Mouse (Mus musculus) limb, embryonic 13.5 days (tissue): ENCODE measurements around the gene Glis1. TPM values are rescaled to one million over a fixed set of nuclear protein-coding genes. Genes with fewer than 3 reads are reported as not detected.

Experiments
- ATAC-seq: fragments of 200-750 bp; cut with Nextera tagmentation; 2 replicates; pipeline ENCODE4 v1.8.0; 2017; ENCODE audit warnings: low read depth, moderate number of reproducible peaks, moderate TSS enrichment; ENCODE audit not compliant: low FRiP score
- H3K27ac ChIP-seq: fragments of 300-500 bp; sonication (generic); 2 replicates; pipeline ENCODE4 v1.5.1; 2015; ENCODE audit warnings: inconsistent platforms, mild to moderate bottlenecking, moderate library complexity
- H3K27me3 ChIP-seq: fragments of 300-500 bp; sonication (generic); 2 replicates; pipeline ENCODE4 v1.6.1; 2015; ENCODE audit warnings: mild to moderate bottlenecking, inconsistent platforms
- H3K36me3 ChIP-seq: fragments of 300-500 bp; sonication (generic); 2 replicates; pipeline ENCODE4 v1.6.1; 2015; ENCODE audit warnings: inconsistent platforms, mild to moderate bottlenecking, moderate library complexity
- H3K4me1 ChIP-seq: fragments of 300-500 bp; sonication (generic); 2 replicates; pipeline ENCODE4 v1.6.1; 2015; ENCODE audit warnings: inconsistent platforms
- H3K4me2 ChIP-seq: fragments of 300-500 bp; sonication (generic); replicated peaks from 2 replicates; pipeline ENCODE4 v1.6.1; 2015; ENCODE audit warnings: inconsistent platforms, mild to moderate bottlenecking, moderate library complexity
- H3K4me3 ChIP-seq: fragments of 300-500 bp; sonication (generic); 2 replicates; pipeline ENCODE4 v1.5.1; 2015; ENCODE audit warnings: moderate library complexity, mild to moderate bottlenecking, inconsistent platforms
- H3K9ac ChIP-seq: fragments of 300-500 bp; sonication (generic); 2 replicates; pipeline ENCODE4 v1.6.1; 2015; ENCODE audit warnings: mild to moderate bottlenecking, inconsistent platforms
- H3K9me3 ChIP-seq: fragments of 300-500 bp; sonication (generic); 2 replicates; pipeline ENCODE4 v1.6.1; 2016; ENCODE audit warnings: inconsistent platforms
- WGBS: fragments of 180-500 bp; shearing (Covaris S2); methylation state at CpG from one replicate; pipeline ENCODE4 v1.1.7; 2015; 5-methylcytosine and 5-hydroxymethylcytosine counted together
- polyA plus RNA-seq: library from polyadenylated mRNA; unstranded; fragments of >200 nt; fragmentation: Nextera tagmentation; extraction: Ambion mirVana; gene quantifications from 2 replicates; pipeline ENCODE4 v1.2.1, GENCODE M21; 2015

Glis1 gene
- 10.9 and 12.5 TPM in 2 replicates for polyA plus RNA-seq

GRCm38 (mm10) chr4:107434356-107435237 lies at the start of gene Glis1:
Gene Glis1 (plus strand): TSS chr4:107434591.
- Histone ChIP-seq H3K36me3 (no peaks in the 10 kb centered on the region), H3K27me3 (peaks cover 76% of the 10 kb centered on the region), H3K9ac (peak within 1 kb of the TSS; percentile 74), H3K4me3 (peak within 1 kb of the TSS; percentile 66), H3K27ac (no peak within 1 kb of the TSS), H3K4me1 (peaks cover 42% of the 10 kb centered on the region), H3K9me3 (no peaks in the 10 kb centered on the region), H3K4me2 (peak within 1 kb of the TSS; percentile 94)
- under 1% methylated on average over 92 of the region's 112 CpGs for WGBS
- peak; percentile 88 for ATAC-seq

GRCm38 (mm10) chr4:107387038-107387437 lies 47.4 kb upstream of the Glis1 start:
- Histone ChIP-seq H3K4me1 (no peaks in the 10 kb centered on the region), H3K27me3 (no peaks in the 10 kb centered on the region), H3K4me2 (no peak overlapping the region), H3K27ac (no peak overlapping the region), H3K9ac (no peak overlapping the region), H3K36me3 (peaks cover 88% of the 10 kb centered on the region), H3K9me3 (no peaks in the 10 kb centered on the region), H3K4me3 (no peak overlapping the region)
- ATAC-seq, result no peak
- WGBS, result 91% methylated on average over 4 of the region's 4 CpGs

- Histone ChIP-seq H3K4me3 (no peak overlapping the region), H3K27ac (no peak overlapping the region), H3K4me2 (no peak overlapping the region), H3K4me1 (no peaks in the 10 kb centered on the region), H3K9me3 (no peaks in the 10 kb centered on the region), H3K27me3 (no peaks in the 10 kb centered on the region), H3K9ac (no peak overlapping the region), H3K36me3 (peaks cover 90% of the 10 kb centered on the region)
- no peak for ATAC-seq
- whole genome bisulfite sequencing, result 93% methylated on average over 8 of the region's 8 CpGs
Measured at GRCm38 (mm10) chr4:107387465-107387864, 46.9 kb upstream of the Glis1 start.

GRCm38 (mm10) chr4:107388291-107388690 lies 46.1 kb upstream of the Glis1 start:
- H3K36me3 ChIP-seq, result peaks cover 89% of the 10 kb centered on the region
- no peaks in the 10 kb centered on the region for H3K4me1 ChIP-seq
- no peak overlapping the region for H3K9ac ChIP-seq
- no peak for ATAC-seq
- H3K4me3 ChIP-seq, result no peak overlapping the region
- no peak overlapping the region for H3K4me2 ChIP-seq
- no peak overlapping the region for H3K27ac ChIP-seq
- H3K27me3 ChIP-seq, result no peaks in the 10 kb centered on the region
- H3K9me3 ChIP-seq, result no peaks in the 10 kb centered on the region
- WGBS, result 92% methylated on average over 2 of the region's 2 CpGs

GRCm38 (mm10) chr4:107389345-107389744 lies 45.0 kb upstream of the Glis1 start:
- WGBS, result 91% methylated on average over 3 of the region's 3 CpGs
- Histone ChIP-seq H3K4me3 (no peak overlapping the region), H3K4me2 (no peak overlapping the region), H3K27me3 (no peaks in the 10 kb centered on the region), H3K4me1 (no peaks in the 10 kb centered on the region), H3K9ac (no peak overlapping the region), H3K27ac (no peak overlapping the region), H3K9me3 (no peaks in the 10 kb centered on the region), H3K36me3 (peaks cover 93% of the 10 kb centered on the region)
- no peak for ATAC-seq

- ATAC-seq, result no peak
- 86% methylated on average over 2 of the region's 2 CpGs for WGBS
- Histone ChIP-seq H3K9me3 (no peaks in the 10 kb centered on the region), H3K4me2 (no peak overlapping the region), H3K27me3 (no peaks in the 10 kb centered on the region), H3K9ac (no peak overlapping the region), H3K27ac (no peak overlapping the region), H3K4me1 (no peaks in the 10 kb centered on the region), H3K36me3 (peaks cover 93% of the 10 kb centered on the region), H3K4me3 (no peak overlapping the region)
Measured at GRCm38 (mm10) chr4:107393771-107394170, 40.6 kb upstream of the Glis1 start.

GRCm38 (mm10) chr4:107420202-107420601 lies 14.2 kb upstream of the Glis1 start:
- peaks cover 13% of the 10 kb centered on the region for H3K27me3 ChIP-seq
- WGBS, result 84% methylated on average over 4 of the region's 4 CpGs
- no peak overlapping the region for H3K27ac ChIP-seq
- no peak overlapping the region for H3K9ac ChIP-seq
- no peaks in the 10 kb centered on the region for H3K9me3 ChIP-seq
- peaks cover 6% of the 10 kb centered on the region for H3K4me1 ChIP-seq
- no peak overlapping the region for H3K4me2 ChIP-seq
- H3K36me3 ChIP-seq, result peaks cover 30% of the 10 kb centered on the region
- H3K4me3 ChIP-seq, result no peak overlapping the region
- no peak for ATAC-seq

GRCm38 (mm10) chr4:107421711-107422110 lies 12.7 kb upstream of the Glis1 start:
- Histone ChIP-seq H3K4me1 (peaks cover 6% of the 10 kb centered on the region), H3K9me3 (no peaks in the 10 kb centered on the region), H3K36me3 (peaks cover 20% of the 10 kb centered on the region), H3K4me3 (no peak overlapping the region), H3K9ac (0 out of 2 replicates have a peak overlapping the region, but pooled peaks have one; percentile 43), H3K27ac (no peak overlapping the region), H3K4me2 (peak overlapping the region; percentile 41), H3K27me3 (peaks cover 17% of the 10 kb centered on the region)
- no peak for ATAC-seq
- WGBS, result 6% methylated on average over 14 of the region's 14 CpGs

GRCm38 (mm10) chr4:107422176-107422575 lies 12.2 kb upstream of the Glis1 start:
- H3K4me2 ChIP-seq, result peak overlapping the region; percentile 41; the same call in 1 of the 2 replicates
- no peak overlapping the region for H3K4me3 ChIP-seq
- H3K27me3 ChIP-seq, result peaks cover 21% of the 10 kb centered on the region
- H3K9ac ChIP-seq, result no peak overlapping the region
- H3K4me1 ChIP-seq, result peaks cover 6% of the 10 kb centered on the region
- no peak for ATAC-seq
- H3K36me3 ChIP-seq, result peaks cover 15% of the 10 kb centered on the region
- WGBS, result 20% methylated on average over 6 of the region's 6 CpGs
- H3K9me3 ChIP-seq, result no peaks in the 10 kb centered on the region
- H3K27ac ChIP-seq, result no peak overlapping the region

- Histone ChIP-seq H3K36me3 (no peaks in the 10 kb centered on the region), H3K4me3 (no peak overlapping the region), H3K4me1 (peaks cover 6% of the 10 kb centered on the region), H3K27ac (no peak overlapping the region), H3K27me3 (peaks cover 33% of the 10 kb centered on the region), H3K4me2 (no peak overlapping the region), H3K9me3 (no peaks in the 10 kb centered on the region), H3K9ac (no peak overlapping the region)
- no peak for ATAC-seq
- 94% methylated on average over 12 of the region's 12 CpGs for WGBS
Measured at GRCm38 (mm10) chr4:107425616-107426015, 8.8 kb upstream of the Glis1 start.

GRCm38 (mm10) chr4:107426631-107427030 lies 7.8 kb upstream of the Glis1 start:
- 79% methylated on average over 9 of the region's 9 CpGs for WGBS
- no peaks in the 10 kb centered on the region for H3K36me3 ChIP-seq
- no peak overlapping the region for H3K9ac ChIP-seq
- H3K4me1 ChIP-seq, result peaks cover 5% of the 10 kb centered on the region
- H3K27ac ChIP-seq, result no peak overlapping the region
- no peaks in the 10 kb centered on the region for H3K9me3 ChIP-seq
- ATAC-seq, result no peak
- peaks cover 24% of the 10 kb centered on the region for H3K27me3 ChIP-seq
- no peak overlapping the region for H3K4me3 ChIP-seq
- H3K4me2 ChIP-seq, result no peak overlapping the region

GRCm38 (mm10) chr4:107432717-107433116 lies 1.7 kb upstream of the Glis1 start:
- Histone ChIP-seq H3K4me2 (no peak overlapping the region), H3K27ac (no peak overlapping the region), H3K9ac (no peak overlapping the region), H3K36me3 (no peaks in the 10 kb centered on the region), H3K4me3 (no peak overlapping the region), H3K4me1 (peaks cover 23% of the 10 kb centered on the region), H3K27me3 (peaks cover 61% of the 10 kb centered on the region), H3K9me3 (no peaks in the 10 kb centered on the region)
- ATAC-seq, result no peak
- WGBS, result 78% methylated on average over 5 of the region's 5 CpGs
